Mouse (Mus musculus) embryonic facial prominence, embryonic 14.5 days (tissue): ENCODE results near the gene 9530077C05Rik. TPM values are rescaled to one million over a fixed set of nuclear protein-coding genes. Genes with fewer than 3 reads are reported as not detected.
A peak's percentile ranks its signal among the peaks of the same experiment; 100 is the strongest.
"Not testable (repeated sequence)": the region's sequence is repeated elsewhere in the genome, so short reads cannot be mapped to it uniquely, and the experiment has no call there.

Experiments used
- ATAC-seq: fragments of 200-750 bp; cut with Nextera tagmentation; 2 replicates; pipeline ENCODE4 v1.8.0; 2017; ENCODE audit warnings: low read depth, moderate number of reproducible peaks, moderate TSS enrichment
- DNase-seq: peaks from one replicate; pipeline ENCODE4 v3.0.0-alpha.2; 2015; ENCODE audit warnings: low spot score
- H3K27ac ChIP-seq: fragments of 300-500 bp; sonication (generic); replicated peaks from 2 replicates; pipeline ENCODE4 v1.5.1; 2014; ENCODE audit warnings: low read depth, mild to moderate bottlenecking, low read length, moderate library complexity
- H3K27me3 ChIP-seq: fragments of 300-500 bp; sonication (generic); replicated peaks from 2 replicates; pipeline ENCODE4 v1.6.1; 2014; ENCODE audit warnings: low read length; ENCODE audit not compliant: control insufficient read depth, insufficient read depth
- H3K36me3 ChIP-seq: fragments of 300-500 bp; sonication (generic); 2 replicates; pipeline ENCODE4 v1.6.1; 2014; ENCODE audit warnings: low read length, mixed read lengths; ENCODE audit not compliant: control insufficient read depth, insufficient read depth
- H3K4me1 ChIP-seq: fragments of 300-500 bp; sonication (generic); 2 replicates; pipeline ENCODE4 v1.6.1; 2014; ENCODE audit warnings: antibody characterized with exemption, low read length; ENCODE audit not compliant: control insufficient read depth, insufficient read depth
- H3K4me2 ChIP-seq: fragments of 300-500 bp; sonication (generic); 2 replicates; pipeline ENCODE4 v1.6.1; 2014; ENCODE audit warnings: low read depth, mild to moderate bottlenecking, low read length, moderate library complexity, mixed read lengths
- H3K4me3 ChIP-seq: fragments of 300-500 bp; sonication (generic); 2 replicates; pipeline ENCODE4 v1.5.1; 2014; ENCODE audit warnings: low read depth, mild to moderate bottlenecking, low read length
- H3K9ac ChIP-seq: fragments of 300-500 bp; sonication (generic); 2 replicates; pipeline ENCODE4 v1.6.1; 2014; ENCODE audit warnings: low read depth, mild to moderate bottlenecking, low read length, moderate library complexity, mixed read lengths
- H3K9me3 ChIP-seq: fragments of 300-500 bp; sonication (generic); 2 replicates; pipeline ENCODE4 v1.6.1; 2016; ENCODE audit warnings: low read length; ENCODE audit not compliant: control insufficient read depth
- WGBS: fragments of 180-500 bp; shearing (Covaris S2); extraction: QIAGEN DNeasy Blood & Tissue Kit; methylation state at CpG from one replicate; pipeline ENCODE4 v1.1.7; 2014; 5-methylcytosine and 5-hydroxymethylcytosine counted together
- polyA plus RNA-seq: library from polyadenylated mRNA; unstranded; fragments of >200 nt; fragmentation: Nextera tagmentation; extraction: Ambion mirVana; gene quantifications from 2 replicates; pipeline ENCODE4 v1.2.1, GENCODE M21; 2014

Gene 9530077C05Rik
- polyA plus RNA-seq, 1 experiment from 2014 or later: 4.9 TPM

GRCm38 (mm10) chr9:22388401-22388980 is 22.8 kb upstream of the 9530077C05Rik start:
- H3K4me3 ChIP-seq: peak overlapping the region; percentile 94
- ATAC-seq: peak; percentile 84
- H3K27ac ChIP-seq: peak overlapping the region; percentile 89
- peaks cover 14% of the 10 kb centered on the region; the same call in 1 of the 2 replicates for H3K4me1 ChIP-seq
- no peaks in the 10 kb centered on the region for H3K27me3 ChIP-seq
- H3K9me3 ChIP-seq: no peaks in the 10 kb centered on the region
- DNase-seq: peak; percentile 57
- WGBS: 0% methylated on average over 12 of the region's 41 CpGs
- peak overlapping the region; percentile 79 for H3K4me2 ChIP-seq
- no peaks in the 10 kb centered on the region for H3K36me3 ChIP-seq
- H3K9ac ChIP-seq: peak overlapping the region; percentile 88

- H3K9me3 ChIP-seq: no peaks in the 10 kb centered on the region
- peak within 1 kb of the TSS; percentile 79 for H3K4me2 ChIP-seq
- 2% methylated on average over 11 of the region's 44 CpGs for WGBS
- DNase-seq (peak; percentile 96), ATAC-seq (peak; percentile 98)
- H3K27me3 ChIP-seq: no peaks in the 10 kb centered on the region
- H3K4me3 ChIP-seq: peak within 1 kb of the TSS; percentile 94
- peak within 1 kb of the TSS; percentile 89 for H3K27ac ChIP-seq
- peaks cover 14% of the 10 kb centered on the region; the same call in 1 of the 2 replicates for H3K4me1 ChIP-seq
- H3K36me3 ChIP-seq: no peaks in the 10 kb centered on the region
- peak within 1 kb of the TSS; percentile 88 for H3K9ac ChIP-seq
These were observed 22.3 kb upstream of the 9530077C05Rik start, which contains the start of gene Anln for GRCm38 (mm10) chr9:22389021-22389476. Gene Anln (minus strand): TSS chr9:22389188.

DNA sequence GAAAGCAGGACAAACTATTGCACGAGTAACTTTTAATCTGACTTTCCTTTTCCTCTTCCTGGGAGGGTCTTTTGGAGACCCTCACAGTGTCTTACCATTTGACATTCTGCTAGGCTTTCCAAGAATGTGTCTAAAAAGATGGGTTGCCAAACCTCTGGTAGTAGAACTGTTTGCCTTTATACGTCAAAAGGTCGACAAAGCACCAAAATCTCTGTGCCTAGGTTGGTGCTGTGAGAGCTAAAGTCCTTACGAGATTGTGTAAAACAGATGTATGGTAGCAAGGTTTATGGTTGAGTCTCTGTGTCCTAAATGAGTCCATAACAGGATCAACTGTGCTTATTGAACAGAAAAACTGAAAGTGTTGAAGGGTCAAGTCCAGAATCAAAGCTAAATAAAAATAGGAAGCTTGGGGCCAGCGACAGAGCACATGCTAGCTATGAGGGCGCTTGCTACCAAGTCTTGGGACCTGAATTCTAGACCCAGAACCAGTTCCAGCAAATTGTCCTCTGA is 21.5 kb upstream of the 9530077C05Rik start:
- no peaks in the 10 kb centered on the region for H3K27me3 ChIP-seq
- H3K27ac ChIP-seq: peak overlapping the region; percentile 89
- H3K36me3 ChIP-seq: no peaks in the 10 kb centered on the region
- peak overlapping the region; percentile 88 for H3K9ac ChIP-seq
- WGBS: 70% methylated on average over 6 of the region's 6 CpGs
- DNase-seq (no peak), ATAC-seq (no peak)
- H3K4me3 ChIP-seq: peak overlapping the region; percentile 94
- no peaks in the 10 kb centered on the region for H3K9me3 ChIP-seq
- peaks cover 14% of the 10 kb centered on the region; the same call in 1 of the 2 replicates for H3K4me1 ChIP-seq
- peak overlapping the region; percentile 79 for H3K4me2 ChIP-seq

DNA sequence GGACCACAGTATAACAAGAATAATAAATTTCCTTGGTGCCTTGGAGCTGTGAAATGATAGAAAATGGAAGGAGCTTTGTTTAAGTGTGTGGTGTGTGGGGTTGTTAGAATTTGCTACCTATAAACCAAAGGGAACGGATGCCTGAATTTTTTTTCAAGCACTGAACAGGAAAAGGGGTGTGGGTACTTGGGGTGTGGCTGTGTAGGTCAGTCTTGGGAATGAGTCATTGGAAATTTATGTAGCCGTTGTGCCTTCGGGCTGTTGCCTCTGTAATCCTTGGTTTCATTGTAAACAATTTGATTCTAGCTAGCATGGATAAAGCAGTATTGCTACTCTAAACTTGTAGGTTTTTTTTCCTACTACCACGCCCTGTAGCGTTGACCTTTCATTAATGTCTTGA is 20.9 kb upstream of the 9530077C05Rik start:
- H3K27ac ChIP-seq: no peak overlapping the region
- no peak overlapping the region for H3K4me2 ChIP-seq
- no peak overlapping the region for H3K4me3 ChIP-seq
- peaks cover 14% of the 10 kb centered on the region; the same call in 1 of the 2 replicates for H3K4me1 ChIP-seq
- no peaks in the 10 kb centered on the region for H3K36me3 ChIP-seq
- no peaks in the 10 kb centered on the region for H3K9me3 ChIP-seq
- H3K9ac ChIP-seq: no peak overlapping the region
- 88% methylated on average over 5 of the region's 5 CpGs for WGBS
- DNase-seq: no peak
- ATAC-seq: no peak
- H3K27me3 ChIP-seq: no peaks in the 10 kb centered on the region

- DNase-seq (no peak), ATAC-seq (no peak)
- H3K4me1 ChIP-seq: peaks cover 3% of the 10 kb centered on the region; the same call in 1 of the 2 replicates
- 89% methylated on average over 2 of the region's 2 CpGs for WGBS
- no peak overlapping the region for H3K4me3 ChIP-seq
- H3K4me2 ChIP-seq: no peak overlapping the region
- no peaks in the 10 kb centered on the region for H3K9me3 ChIP-seq
- H3K36me3 ChIP-seq: no peaks in the 10 kb centered on the region
- no peak overlapping the region for H3K9ac ChIP-seq
- H3K27ac ChIP-seq: no peak overlapping the region
- H3K27me3 ChIP-seq: no peaks in the 10 kb centered on the region
These were observed 16.6 kb upstream of the 9530077C05Rik start for GRCm38 (mm10) chr9:22394725-22395124.

DNA sequence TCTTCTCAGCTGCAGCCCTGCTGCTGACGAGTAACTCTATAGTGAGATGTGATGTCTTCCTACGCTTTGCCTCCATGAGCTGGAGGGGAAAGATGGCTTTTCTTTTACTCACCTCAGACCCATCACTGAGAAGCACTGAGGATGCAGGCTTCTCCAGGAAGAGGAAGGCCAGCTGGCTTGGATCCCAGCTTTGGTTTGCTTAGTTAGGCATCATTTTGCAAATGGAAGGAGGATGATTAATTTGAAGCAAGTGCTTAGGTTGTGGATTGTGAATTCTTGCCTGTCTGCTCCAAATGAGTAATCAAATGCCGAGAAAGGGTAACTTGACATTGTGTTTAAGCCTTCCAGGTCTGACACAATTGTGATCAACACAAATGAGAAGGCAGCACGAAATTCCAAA is 12.3 kb upstream of the 9530077C05Rik start:
- H3K4me3 ChIP-seq: no peak overlapping the region
- no peaks in the 10 kb centered on the region for H3K4me1 ChIP-seq
- no peak overlapping the region for H3K27ac ChIP-seq
- ATAC-seq (no peak), DNase-seq (no peak)
- H3K4me2 ChIP-seq: no peak overlapping the region
- no peaks in the 10 kb centered on the region for H3K36me3 ChIP-seq
- no peak overlapping the region for H3K9ac ChIP-seq
- H3K9me3 ChIP-seq: no peaks in the 10 kb centered on the region
- 76% methylated on average over 4 of the region's 4 CpGs for WGBS
- no peaks in the 10 kb centered on the region for H3K27me3 ChIP-seq

- 83% methylated on average over 6 of the region's 6 CpGs for WGBS
- H3K27me3 ChIP-seq: no peaks in the 10 kb centered on the region
- no peaks in the 10 kb centered on the region for H3K9me3 ChIP-seq
- no peaks in the 10 kb centered on the region for H3K4me1 ChIP-seq
- no peak overlapping the region for H3K4me2 ChIP-seq
- ATAC-seq (no peak), DNase-seq (no peak)
- H3K36me3 ChIP-seq: no peaks in the 10 kb centered on the region
- no peak overlapping the region for H3K9ac ChIP-seq
- no peak overlapping the region for H3K4me3 ChIP-seq
- H3K27ac ChIP-seq: no peak overlapping the region
These were observed 9.3 kb upstream of the 9530077C05Rik start for GRCm38 (mm10) chr9:22402001-22402400.

DNA sequence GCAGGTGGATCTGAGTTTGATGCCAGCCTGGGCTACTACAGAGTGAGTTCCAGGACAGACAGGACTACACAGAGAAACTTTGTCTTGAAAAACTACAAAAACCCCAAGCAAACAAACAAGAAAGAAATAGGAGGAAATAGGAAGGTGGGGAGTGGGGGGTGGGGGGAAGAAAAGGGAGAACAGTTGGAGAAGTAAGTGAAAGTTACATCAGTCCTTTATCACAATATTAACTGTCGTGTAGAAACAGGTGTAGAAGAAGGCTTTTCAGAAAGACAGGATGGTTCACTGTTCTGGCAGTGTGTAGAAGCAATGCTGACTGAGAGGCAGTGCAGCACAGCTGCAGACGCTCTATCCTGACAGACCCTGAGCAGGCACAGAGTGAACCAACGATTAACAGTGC is 8.3 kb upstream of the 9530077C05Rik start:
- no peak for ATAC-seq
- Histone ChIP-seq H3K4me2 (no peak overlapping the region), H3K4me1 (no peaks in the 10 kb centered on the region), H3K36me3 (no peaks in the 10 kb centered on the region), H3K27me3 (no peaks in the 10 kb centered on the region), H3K9me3 (no peaks in the 10 kb centered on the region), H3K9ac (no peak overlapping the region), H3K27ac (no peak overlapping the region), H3K4me3 (no peak overlapping the region)
- WGBS: 81% methylated on average over 3 of the region's 3 CpGs
- no peak for DNase-seq

GRCm38 (mm10) chr9:22403501-22403900 is 7.8 kb upstream of the 9530077C05Rik start:
- not testable (repeated sequence) for H3K4me3 ChIP-seq, H3K36me3 ChIP-seq, ATAC-seq, H3K27me3 ChIP-seq, DNase-seq, H3K4me2 ChIP-seq, H3K9ac ChIP-seq, H3K27ac ChIP-seq, H3K4me1 ChIP-seq, H3K9me3 ChIP-seq
- 70% methylated on average over 2 of the region's 2 CpGs for WGBS
